Mouse (Mus musculus) cerebral cortex, adult 2 months (tissue): ENCODE measurements around the gene H2-Ab1.

Experiments used
- WGBS: fragments of 180-500 bp; shearing (Covaris S2); methylation state at CpG from one replicate; pipeline ENCODE4 v1.1.7; 2018; 5-methylcytosine and 5-hydroxymethylcytosine counted together

The H2-Ab1 gene

GRCm38 (mm10) chr17:34239601-34240041 lies 17.9 kb upstream of the H2-Ab1 start:
- 50% methylated on average over 10 of the region's 10 CpGs for WGBS

- WGBS = 73% methylated on average over 3 of the region's 3 CpGs
Observed at GRCm38 (mm10) chr17:34240366-34240765, 17.1 kb upstream of the H2-Ab1 start.

- WGBS = 85% methylated on average over 6 of the region's 6 CpGs
Observed at GRCm38 (mm10) chr17:34240916-34241315, 16.6 kb upstream of the H2-Ab1 start.

GRCm38 (mm10) chr17:34244656-34245055 lies 12.8 kb upstream of the H2-Ab1 start:
- WGBS = 80% methylated on average over 4 of the region's 4 CpGs

- WGBS = 88% methylated on average over 3 of the region's 3 CpGs
Observed at GRCm38 (mm10) chr17:34247047-34247446, 10.4 kb upstream of the H2-Ab1 start.

GRCm38 (mm10) chr17:34248764-34249163 lies 8.7 kb upstream of the H2-Ab1 start:
- 79% methylated on average over 2 of the region's 2 CpGs for WGBS

GRCm38 (mm10) chr17:34249361-34249760 lies 8.1 kb upstream of the H2-Ab1 start:
- WGBS = 45% methylated on average over 3 of the region's 3 CpGs

GRCm38 (mm10) chr17:34249878-34250277 lies 7.6 kb upstream of the H2-Ab1 start:
- 14% methylated on average over 4 of the region's 4 CpGs for WGBS

GRCm38 (mm10) chr17:34251666-34252065 lies 5.8 kb upstream of the H2-Ab1 start:
- WGBS = 61% methylated on average over 4 of the region's 4 CpGs

GRCm38 (mm10) chr17:34256501-34256900 lies 988 bp upstream of the H2-Ab1 start:
- WGBS = 81% methylated on average over 5 of the region's 5 CpGs

GRCm38 (mm10) chr17:34260551-34260950 lies 3.1 kb downstream of the H2-Ab1 start:
- 63% methylated on average over 5 of the region's 5 CpGs for WGBS

GRCm38 (mm10) chr17:34261502-34261901 lies 4.0 kb downstream of the H2-Ab1 start:
- 37% methylated on average over 4 of the region's 4 CpGs for WGBS

- 3% methylated on average over 8 of the region's 8 CpGs for WGBS
Observed at GRCm38 (mm10) chr17:34263068-34263467, 5.6 kb downstream of the H2-Ab1 start.

GRCm38 (mm10) chr17:34263811-34264371 lies 6.4 kb downstream of the H2-Ab1 start:
- WGBS = 15% methylated on average over 14 of the region's 14 CpGs

- whole genome bisulfite sequencing = 3% methylated on average over 93 of the region's 93 CpGs
Observed at GRCm38 (mm10) chr17:34264452-34265351, 7.2 kb downstream of the H2-Ab1 start.

GRCm38 (mm10) chr17:34268262-34268661 lies 10.8 kb downstream of the H2-Ab1 start:
- 80% methylated on average over 2 of the region's 2 CpGs for WGBS

GRCm38 (mm10) chr17:34268748-34269147 lies 11.3 kb downstream of the H2-Ab1 start:
- 90% methylated on average over 2 of the region's 2 CpGs for WGBS

GRCm38 (mm10) chr17:34269817-34270216 lies 12.3 kb downstream of the H2-Ab1 start:
- WGBS = 83% methylated on average over 4 of the region's 4 CpGs

- 81% methylated on average over 2 of the region's 2 CpGs for WGBS
Observed at GRCm38 (mm10) chr17:34270230-34270629, 12.7 kb downstream of the H2-Ab1 start.

- WGBS = 86% methylated on average over 2 of the region's 2 CpGs
Observed at GRCm38 (mm10) chr17:34270940-34271339, 13.5 kb downstream of the H2-Ab1 start.

- 97% methylated on average over 1 of the region's 1 CpGs for WGBS
Observed at GRCm38 (mm10) chr17:34272102-34272501, 14.6 kb downstream of the H2-Ab1 start.

GRCm38 (mm10) chr17:34280499-34281038 lies 23.1 kb downstream of the H2-Ab1 start:
- WGBS = 86% methylated on average over 1 of the region's 1 CpGs

- 71% methylated on average over 1 of the region's 1 CpGs for WGBS
Observed at GRCm38 (mm10) chr17:34281836-34282235, 24.3 kb downstream of the H2-Ab1 start.
